Mouse (Mus musculus) regulatory T cell (primary cell): ENCODE measurements around the gene Atp2a2.

Experiments used
- in situ Hi-C: fragments of 300-600 bp; cut with MboI, MseI; formaldehyde crosslinking; loops from one replicate; pipeline ENCODE4 v1.15.1; 2025; ENCODE audit warnings: high pct_unique_total_duplicates

The Atp2a2 gene

DNA sequence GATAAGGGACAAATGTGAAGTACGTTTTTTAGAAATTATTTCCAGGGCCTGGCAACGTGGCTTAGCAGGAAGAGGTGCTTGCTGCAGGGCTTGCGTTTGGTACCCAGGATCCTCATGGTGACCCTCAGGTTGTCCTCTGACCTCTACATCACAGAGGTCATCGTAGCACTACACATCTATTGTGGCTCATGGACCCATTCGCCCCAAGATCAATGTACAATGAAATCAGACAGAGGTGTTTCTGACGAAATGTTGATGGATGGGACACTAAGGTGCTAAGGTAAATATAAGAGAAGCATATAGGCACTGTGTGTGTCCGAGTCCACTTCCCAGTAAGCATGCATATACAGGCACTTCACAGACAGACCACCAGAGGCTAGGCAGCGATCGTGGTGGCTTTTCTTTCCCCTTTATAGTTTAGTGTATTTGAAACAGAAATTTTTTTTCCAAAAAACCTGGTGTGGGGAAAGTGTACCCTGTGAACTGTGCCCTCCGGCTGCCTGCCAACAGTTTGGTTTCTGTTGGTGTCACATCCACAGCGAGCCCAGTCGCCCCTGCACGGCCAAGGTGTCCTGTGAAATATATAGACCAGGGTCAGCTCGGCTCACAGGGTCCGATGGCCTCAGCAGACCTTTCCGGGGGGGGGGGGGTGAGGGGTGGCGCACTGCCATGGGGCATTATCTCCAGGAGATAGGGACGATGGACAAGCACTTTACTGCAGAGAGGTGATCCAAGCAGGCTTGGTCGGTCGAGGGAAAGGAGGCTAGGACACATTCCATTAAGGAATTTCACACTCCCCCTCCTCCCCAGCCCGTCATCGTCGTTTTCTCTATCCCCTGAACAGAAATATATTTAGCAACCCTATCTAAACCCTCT, 18.5 kb upstream of the Atp2a2 start:
- in situ Hi-C loops: loop anchor here (5.0 kb wide), 1 partner anchor 52 kb away; no protein-coding TSS in a partner anchor

DNA sequence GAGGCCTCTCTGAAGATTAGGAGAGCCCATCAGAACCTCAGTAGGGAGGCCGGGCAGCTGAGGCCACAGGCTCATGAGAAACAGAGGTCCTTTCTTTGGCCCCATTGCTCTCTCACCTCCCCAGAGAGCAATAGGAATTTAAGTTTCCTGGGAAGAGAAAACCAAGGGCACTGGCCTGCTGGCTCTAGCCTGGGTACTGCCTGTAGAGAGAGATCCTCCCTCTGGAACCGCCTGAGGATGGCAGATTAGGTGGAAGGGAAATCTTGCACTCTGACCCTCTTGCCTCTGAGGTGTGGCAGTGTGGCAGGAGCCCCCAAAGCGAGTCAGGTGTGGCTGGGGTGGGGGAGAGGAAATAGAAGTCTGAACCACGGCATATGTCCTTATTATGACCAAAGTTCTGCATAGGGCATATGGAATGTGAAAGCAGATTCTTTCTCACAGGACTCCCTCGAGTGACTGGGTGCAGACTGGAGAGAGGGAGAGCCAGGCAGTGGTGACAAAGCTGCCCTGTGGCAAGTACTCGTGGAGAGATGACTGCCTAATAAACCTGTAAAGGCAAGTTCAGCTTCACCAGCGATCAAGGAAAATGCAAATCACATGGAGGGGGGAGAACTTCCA, 17.1 kb upstream of the Atp2a2 start:
- in situ Hi-C loops: no loop called here

DNA sequence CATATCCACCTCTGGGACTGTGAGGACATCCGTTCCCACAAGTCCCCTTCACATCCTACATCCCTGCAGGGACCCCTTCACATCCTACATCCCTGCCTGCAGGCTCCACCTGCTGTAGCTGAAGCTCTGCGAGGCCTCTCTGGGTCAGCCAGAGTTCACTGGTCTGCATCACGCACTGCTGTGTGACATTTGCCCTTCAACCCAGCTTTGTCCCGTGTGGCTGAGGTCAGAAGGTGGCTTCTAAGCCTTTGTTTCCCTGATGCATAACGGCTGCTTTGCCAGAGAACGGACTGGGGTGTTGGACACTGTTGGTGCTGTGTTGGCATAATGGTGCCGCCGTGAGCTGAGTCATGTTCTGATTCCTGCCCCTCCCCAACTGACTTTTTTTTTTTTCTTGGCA, 16.2 kb upstream of the Atp2a2 start:
- in situ Hi-C loops: no loop called here

DNA sequence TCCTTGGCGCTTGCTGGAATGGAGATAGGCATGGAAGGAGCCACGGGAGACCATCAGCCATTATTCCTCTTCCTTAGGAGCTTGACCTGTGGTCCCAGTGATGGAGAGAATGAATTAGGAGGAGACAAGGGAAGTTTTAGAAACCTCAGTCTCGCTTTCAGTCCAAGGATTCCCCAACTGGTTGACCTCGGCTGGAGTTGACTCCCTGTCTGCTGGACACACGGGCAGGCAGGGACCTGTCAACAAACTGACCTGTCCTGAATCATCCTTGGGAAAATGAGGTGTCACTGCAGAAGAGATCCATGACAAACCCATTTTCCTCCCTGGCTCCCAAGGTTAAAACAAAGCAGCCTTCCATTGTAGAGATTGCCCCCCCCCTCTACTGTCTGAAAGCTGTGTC, 14.9 kb upstream of the Atp2a2 start:
- in situ Hi-C loops: no loop called here

DNA sequence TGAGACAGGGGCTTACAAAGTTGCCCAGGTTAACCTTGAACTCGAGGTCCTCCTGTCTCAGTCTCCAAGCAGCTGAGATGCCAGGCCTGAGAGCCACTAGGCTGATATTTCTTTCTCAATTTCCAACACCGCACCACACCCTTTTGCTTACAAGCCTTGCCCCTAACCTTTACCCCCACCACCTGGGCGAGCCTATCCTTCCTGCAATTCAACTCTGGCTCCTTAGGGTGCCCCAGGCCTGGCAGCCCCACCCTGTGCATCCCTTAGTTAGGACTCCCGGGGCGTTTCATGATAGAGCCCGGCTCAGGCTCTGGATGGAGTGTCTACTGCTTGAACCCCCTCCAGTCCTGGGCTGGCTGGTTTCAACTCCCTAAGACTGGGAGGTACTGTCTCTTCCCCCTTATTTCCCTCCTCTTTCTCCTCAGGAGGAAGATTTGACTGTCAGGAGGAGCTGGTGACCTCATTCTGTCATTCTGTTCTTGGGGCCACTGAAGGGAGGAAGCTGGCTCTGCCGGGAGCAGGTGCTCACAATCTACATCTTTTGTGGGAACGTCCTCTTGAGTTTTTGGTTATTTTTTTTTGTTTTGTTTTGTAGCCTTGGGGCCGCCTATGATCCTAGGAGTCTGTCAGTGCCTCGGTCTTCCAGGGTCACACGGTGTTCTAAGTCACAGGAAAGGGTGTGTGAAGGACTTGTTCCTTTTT, 14.2 kb upstream of the Atp2a2 start:
- in situ Hi-C loops: no loop called here

DNA sequence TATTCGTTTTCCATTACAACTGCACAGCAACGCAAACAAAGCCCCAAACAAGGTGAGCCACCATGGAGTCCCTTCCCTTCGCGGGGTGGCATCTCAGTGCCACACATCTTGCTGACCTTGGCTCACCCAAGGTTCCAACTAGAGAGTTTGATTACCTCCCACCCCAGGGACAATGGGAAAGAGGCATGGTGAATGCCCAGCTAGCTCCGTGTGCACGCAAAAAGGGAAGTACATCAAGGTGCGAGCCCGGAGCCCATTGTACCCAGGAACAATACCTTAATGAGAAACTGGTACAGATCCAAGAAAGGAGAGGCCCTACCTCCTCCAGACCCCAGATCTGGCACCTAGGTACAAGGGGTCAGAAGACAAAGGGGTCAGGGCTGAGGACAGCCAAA, 12.1 kb upstream of the Atp2a2 start:
- in situ Hi-C loops: no loop called here

DNA sequence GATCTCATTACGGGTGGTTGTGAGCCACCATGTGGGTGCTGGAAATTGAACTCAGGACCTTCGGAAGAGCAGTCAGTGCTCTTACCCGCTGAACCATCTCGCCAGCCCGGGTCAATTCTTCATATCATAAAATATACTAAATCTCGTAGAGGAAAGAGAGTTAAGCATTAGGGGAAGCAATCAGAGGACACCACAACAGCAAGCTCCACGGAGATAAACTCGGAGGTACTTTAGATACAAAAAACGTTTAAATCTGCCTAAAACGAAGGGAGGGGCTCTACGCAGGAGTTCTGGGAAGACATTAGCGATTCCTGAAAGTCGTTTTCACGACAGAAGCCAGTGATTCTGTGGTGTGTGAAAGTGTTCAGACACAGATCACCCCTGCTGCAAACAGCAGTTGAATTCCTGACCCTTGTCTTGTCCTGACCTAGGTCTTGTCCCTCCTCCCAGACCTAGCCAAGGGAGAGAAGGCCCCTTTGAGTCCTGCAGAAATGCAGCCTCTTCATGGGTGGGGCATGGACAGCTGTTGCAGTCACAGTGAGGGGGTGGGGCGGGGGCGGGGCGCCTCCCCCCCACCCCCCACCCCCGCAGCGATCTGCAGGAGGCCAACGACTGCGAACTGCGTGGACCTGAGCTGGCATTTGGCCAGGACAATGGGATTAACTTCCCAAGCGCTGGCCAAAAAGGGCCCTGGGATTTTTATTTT, 11.5 kb upstream of the Atp2a2 start:
- in situ Hi-C loops: no loop called here

DNA sequence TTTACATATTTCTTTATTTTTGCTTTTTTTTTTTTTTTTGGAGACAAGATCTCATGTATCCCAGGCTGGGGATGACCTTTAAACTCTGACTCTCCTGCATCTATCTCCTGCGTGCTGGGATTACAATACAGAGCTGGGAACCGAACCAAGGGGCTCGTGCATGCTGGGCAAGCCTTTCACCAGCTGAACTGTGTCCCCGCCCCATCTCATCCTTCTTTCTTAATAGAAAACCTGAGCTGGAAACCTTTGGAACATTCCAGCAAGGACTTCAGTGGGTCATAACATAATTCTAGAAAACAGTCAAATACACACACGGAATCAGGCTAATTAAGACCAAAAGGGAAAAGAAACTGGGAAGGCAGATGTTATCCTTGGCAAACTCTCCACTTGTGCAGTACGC, 10.0 kb upstream of the Atp2a2 start:
- in situ Hi-C loops: no loop called here

DNA sequence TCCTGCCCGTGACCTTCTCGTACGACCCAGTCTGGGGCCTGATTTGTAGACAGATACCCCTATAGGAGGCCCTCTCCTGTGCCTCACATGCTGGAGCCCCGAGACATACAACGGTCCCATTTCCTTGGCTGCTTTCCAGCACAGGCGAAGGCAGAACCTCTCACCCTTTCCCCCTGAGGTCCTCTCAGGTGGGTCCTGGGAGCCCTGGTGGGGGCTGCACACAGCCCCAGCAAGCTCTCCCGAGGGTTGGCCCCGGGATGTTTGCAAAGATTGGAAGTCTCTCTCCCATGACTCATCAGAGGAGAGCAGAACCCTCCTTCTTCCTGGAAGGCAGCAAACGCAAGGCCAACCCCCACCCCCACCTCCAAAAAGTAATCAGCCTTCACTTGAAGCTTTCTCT, 9.4 kb upstream of the Atp2a2 start:
- in situ Hi-C loops: no loop called here

DNA sequence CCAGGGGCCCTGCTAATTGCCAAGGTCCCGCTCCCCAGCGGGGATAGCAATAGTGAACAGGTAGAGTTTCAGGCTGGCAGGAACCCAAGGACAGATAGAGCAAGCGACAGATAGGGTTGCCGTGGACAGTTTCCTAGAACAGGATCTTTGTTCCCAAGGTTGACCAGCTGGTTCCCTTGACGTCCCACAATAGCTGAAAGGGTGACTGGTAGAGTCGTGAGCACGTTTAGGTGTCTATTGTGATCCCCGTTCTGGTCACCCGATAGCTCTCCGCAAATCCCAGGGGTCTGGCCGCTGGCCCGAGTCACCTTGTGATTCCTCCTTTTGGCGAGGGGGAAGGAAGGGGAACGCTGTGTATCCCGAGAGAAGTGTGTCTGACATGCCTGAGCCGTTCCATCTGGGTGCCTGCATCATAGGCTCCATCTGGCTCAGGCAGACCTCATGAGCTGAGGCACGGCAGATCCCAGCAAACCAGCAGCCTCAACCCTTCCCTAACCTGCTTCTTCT, 8.7 kb upstream of the Atp2a2 start:
- in situ Hi-C loops: no loop called here

DNA sequence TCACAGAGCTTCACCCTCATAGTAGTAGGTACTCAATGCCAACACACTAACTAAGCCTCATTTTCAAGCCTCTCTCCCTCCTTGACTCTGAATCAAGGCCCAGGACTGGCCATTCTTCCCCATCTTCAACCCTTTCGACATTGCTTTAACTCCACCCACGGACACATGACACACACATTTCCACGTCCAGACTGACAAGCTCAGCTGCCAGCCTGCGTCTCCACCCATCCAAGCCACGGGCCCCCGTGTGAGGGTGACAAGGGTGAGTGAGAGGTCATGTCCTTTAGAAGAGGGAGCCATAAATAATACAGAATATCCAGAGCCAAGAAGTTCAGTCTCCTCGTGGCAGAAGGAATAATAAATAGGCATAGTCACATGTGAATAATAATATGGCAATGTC, 7.6 kb upstream of the Atp2a2 start:
- in situ Hi-C loops: no loop called here

DNA sequence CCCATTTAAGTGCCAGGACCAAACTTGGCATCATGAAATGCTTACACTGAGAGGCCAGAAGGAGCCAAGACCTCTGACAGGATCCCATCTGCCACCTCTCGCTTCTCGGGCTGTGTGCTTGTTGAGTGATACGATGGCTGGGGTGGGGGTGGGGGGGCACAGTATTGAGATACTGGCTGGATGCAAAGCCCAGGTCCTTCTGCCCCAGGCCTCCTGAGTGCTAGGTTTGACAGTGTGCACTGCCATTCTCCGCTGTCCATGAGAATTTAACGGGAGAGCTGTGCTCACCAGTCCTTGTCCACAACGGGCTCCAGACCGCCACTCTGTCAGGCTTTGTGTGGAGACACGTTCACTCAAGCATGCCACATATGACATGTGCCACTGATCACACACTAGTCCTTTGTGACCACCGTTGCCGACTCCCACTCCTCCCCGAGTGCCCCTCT, 6.9 kb upstream of the Atp2a2 start:
- in situ Hi-C loops: no loop called here

DNA sequence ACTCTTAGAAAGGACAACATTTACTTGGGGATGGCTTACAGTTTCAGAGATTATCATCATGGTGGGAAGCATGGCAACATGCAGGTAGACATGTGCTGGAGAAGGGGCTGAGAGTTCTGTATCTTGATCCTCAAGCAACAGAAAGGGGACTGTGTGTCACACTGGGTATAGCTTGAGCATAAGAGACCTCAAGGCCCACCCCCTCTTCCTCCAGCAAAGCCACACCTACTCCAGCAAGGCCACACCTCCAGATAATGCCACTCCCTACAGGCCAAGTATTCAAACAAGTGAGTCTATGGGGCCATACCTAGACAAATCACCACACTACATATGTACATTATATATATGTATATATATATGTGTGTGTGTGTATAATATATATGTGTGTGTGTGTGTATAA, 5.4 kb upstream of the Atp2a2 start:
- in situ Hi-C loops: no loop called here

DNA sequence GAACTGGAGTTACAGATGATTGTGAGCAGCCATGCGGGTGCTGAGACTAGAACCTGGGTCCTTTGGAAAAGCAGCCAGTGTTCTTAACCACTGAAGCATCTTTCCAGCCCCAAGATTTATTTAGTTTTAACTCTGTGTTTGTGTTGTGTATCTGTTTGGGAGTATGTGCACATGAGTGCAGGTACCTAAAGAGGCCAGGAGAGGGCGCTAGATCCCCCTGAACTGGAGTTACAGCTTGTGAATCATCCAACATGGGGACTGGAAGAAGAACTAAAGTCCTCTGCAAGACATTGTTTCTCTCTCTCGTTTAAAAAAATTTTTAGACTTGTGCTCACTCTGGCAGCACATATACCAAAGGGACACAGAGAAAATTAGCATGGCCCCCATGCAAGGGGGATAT, 4.4 kb upstream of the Atp2a2 start:
- in situ Hi-C loops: no loop called here

DNA sequence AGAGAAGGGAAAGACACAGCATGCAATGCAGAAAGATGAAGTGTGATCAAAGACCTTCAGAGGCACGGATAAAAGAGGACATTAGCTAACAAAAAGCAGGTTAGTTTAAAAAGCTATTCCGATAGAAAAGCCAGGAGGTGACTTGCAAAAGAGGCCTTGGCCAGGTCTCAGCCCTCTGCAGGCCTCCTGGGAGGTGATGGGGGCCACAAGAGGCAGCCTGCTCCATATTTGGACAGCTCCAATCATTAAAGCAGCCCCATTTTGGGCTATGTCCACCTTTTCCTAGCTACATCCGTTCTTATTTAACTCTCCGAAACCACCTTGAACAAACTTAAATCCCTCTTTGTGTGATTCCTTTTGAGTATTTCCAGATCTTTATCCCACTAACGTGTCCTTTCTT, 3.5 kb upstream of the Atp2a2 start:
- in situ Hi-C loops: no loop called here

DNA sequence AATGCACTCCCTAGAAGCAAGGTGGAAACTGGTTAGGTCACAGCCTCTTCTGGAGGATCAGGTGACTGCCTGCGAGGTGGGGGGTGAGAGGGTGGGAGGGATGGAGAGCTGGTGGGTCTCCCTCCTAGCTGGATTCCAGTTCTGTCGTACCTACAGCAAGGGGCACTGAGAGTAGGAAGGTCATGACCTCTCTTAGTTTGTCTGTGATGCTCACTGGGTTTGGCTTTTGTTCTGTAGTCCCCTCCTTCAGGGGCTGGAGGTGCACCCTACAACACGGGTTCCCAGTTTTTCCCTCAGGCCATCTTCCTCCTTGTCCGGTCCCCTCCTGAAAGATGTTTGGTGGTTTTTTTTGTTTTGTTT, 1.7 kb upstream of the Atp2a2 start:
- in situ Hi-C loops: no loop called here

DNA sequence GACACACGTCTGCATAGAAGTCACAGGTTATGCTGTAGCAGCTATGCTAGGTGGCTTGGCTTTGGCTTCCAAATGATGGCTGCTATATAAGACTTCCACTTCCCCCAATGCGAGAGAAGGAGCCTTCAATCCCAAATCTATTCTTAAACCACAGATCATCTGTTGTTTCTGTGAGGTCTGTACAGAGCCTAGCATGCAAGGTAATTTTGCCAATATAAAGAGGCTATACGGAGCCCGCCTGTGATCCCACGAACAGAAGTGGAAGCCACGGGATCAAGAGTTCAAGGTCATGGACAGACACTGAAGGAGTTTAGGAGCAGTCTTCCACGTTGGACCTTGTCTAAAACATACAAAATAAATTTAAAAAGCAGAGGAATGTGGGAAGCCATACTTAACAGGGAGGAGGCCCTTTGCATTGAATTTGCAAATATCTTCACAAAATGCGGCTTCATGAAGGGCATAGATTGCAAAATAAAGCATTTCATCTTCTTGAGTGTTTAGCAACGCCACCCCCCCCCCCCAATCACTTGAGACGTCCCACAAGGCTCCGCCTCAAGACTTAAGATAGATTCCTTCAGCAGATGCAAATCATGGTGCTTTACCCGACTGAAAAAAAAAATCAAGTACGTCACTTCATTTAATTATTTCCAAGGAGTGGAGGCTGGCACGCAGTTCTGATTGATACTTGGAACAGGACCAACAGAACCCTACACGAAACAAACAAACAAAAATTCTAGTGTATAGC, 1.2 kb upstream of the Atp2a2 start:
- in situ Hi-C loops: no loop called here

DNA sequence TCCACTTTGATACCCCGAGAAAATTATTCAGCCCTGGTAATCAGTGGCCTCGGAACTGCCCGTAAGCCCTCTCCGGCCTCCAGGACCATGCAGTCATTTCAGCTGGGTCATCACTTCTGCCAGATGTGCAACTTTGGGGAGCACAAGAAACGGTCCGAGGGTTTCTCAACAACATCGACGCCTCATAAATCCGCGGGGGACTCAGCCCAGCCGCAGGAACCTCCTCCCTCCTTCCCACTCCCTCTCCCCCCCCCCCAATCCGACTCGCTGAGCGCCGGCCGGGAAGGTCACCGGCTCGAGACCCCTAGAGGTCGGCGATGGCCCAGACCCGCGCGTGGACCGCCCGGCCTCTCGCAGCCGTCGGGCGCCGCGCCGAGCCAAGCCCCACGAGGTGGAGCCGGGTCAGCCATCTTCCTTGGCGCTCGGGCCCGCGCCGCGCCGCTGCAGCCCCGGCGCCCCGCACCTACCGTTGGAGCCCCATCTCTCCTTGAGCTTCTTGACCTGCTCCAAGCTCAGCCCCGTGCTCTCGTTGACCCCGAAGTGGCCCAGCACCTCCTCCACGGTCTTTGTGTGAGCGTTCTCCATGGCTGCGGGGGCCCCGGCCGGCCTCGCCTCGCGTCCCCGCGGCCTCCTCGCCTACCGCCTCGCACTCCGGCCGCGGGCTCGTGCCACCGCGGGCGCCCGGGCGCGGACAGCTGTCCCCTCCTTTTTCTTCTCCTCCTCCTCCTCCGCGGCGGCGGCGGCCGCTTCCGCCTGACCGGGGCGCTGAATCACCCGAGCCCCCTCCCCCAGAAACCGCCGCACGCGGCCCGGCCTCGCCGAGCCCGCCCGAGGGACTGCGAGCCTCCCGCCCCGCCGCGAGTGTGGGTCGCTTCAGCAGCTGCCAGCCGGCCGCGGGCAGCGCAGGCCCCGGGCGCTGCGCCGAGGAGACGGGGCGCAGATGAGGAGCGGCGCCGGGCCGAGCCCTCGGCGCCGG, 636 bp downstream of the Atp2a2 start:
- in situ Hi-C loops: no loop called here

DNA sequence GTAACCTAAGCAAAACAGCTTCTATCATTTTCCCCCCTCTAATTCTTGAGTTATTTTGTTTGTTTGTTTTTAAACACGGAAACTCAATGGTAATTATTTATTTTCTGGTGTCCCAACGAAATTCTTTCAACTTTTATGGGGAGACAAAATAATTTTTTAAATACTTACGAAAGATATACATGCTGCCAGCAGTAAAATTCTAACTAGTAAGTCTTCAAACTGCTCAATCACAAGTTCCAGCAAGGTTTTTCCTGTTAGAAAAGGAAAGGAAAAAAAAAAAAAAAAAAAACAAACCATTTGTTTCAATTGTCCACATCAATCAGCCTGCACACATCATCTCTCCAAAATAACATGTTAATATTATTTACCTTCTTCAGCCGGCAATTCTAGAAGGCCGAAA, 1.5 kb downstream of the Atp2a2 start:
- in situ Hi-C loops: no loop called here

DNA sequence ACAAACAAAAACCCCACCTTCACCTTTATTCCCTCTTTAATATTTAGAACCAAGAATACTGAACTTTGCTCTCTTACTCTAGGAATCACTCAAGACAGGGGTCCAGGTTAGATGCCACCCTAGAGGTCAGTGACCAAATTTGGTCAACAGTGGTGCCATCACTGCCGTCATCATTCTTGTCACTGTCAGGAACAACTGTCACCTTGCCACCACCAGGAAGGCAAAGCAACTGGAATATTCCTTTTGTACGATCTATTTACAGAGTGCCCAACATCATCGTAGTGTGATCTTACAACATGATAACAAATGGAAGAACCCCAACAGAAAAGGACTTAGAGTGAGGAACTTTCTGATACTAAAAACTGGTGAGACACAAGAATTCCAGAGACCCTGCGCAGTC, 1.9 kb downstream of the Atp2a2 start:
- in situ Hi-C loops: no loop called here
